Mouse (Mus musculus): ENCODE results near the gene Gm21394. TPM values are rescaled to one million over a fixed set of nuclear protein-coding genes. Genes with fewer than 3 reads are reported as not detected.
"Not testable (repeated sequence)": the region's sequence is repeated elsewhere in the genome, so short reads cannot be mapped to it uniquely, and the experiment has no call there.

Gm21394 gene
- not detected in 2 replicates for polyA plus RNA-seq (2012; rRNA removed)

DNA sequence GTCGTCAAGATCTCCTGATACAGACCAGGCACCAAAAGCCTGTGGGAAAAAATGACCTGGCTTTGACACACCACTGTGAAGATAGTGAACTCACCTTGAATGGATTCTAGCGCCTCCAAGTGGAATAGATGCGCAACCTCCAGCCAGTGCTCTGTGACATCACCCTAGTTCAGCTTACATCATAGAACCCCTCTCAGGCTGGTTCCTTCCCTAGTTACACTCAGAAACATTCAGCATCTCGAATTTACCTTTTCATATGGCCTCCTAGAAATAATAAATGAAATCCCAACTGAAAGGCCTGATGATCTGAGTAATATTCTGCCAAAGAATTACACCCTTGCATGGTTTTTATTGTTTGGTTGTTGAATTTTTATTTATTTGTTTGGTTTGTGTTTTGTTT, at the start of gene Gm21394:
Gene Gm21394, minus strand, starts transcription at position 101 of the 400 bp plus-strand sequence.
- no CpG with 5 or more reads among the region's 4 CpGs for WGBS
- DNase-seq (ENCODE audit: low read depth, low spot score), result not testable (repeated sequence)

Other genes starting within 250 kb of the Gm21394 start
- gene Gm21409, start 181.8 kb upstream of the Gm21394 start, polyA plus RNA-seq (2012; rRNA removed), result not detected in 2 replicates

All from large intestine, adult 2 months (tissue).